Mouse (Mus musculus): ENCODE results near the gene Atrip. TPM values are rescaled to one million over a fixed set of nuclear protein-coding genes. Genes with fewer than 3 reads are reported as not detected.

Gene Atrip
- total and polyA plus RNA-seq, 2 experiments from 2014 or later, result 32.2 to 52.3 TPM

- TF ChIP-seq CTCF (IDR thresholded peaks at IDR 0.05; ENCODE audit: low read depth), result no peak
- WGBS, result 10% methylated on average over 9 of the region's 9 CpGs
- Histone ChIP-seq H3K27ac (peak overlapping the region; percentile 99), H3K27me3 (ENCODE audit: insufficient read depth, low read length) (no peaks in the 10 kb centered on the region), H3K9ac (replicated peaks; ENCODE audit: low read length) (peak overlapping the region; percentile 92), H3K4me1 (ENCODE audit: insufficient read depth, low read length) (peaks cover 18% of the 10 kb centered on the region; the same call in 1 of the 2 replicates), H3K36me3 (ENCODE audit: insufficient read depth, low read length) (peaks cover 9% of the 10 kb centered on the region; the same call in 1 of the 2 replicates), H3K9me3 (ENCODE audit: low read length) (no peaks in the 10 kb centered on the region), H3K4me2 (ENCODE audit: low read depth, low read length) (peak overlapping the region; percentile 70), H3K4me3 (ENCODE audit: low read length) (peak overlapping the region; percentile 75)
- ATAC-seq (no peak), DNase-seq (ENCODE audit: low spot score) (peak; percentile 44)
These were observed 22.3 kb upstream of the Atrip start for GRCm38 (mm10) chr9:109096251-109096661.

- WGBS, result under 1% methylated on average over 96 of the region's 102 CpGs
- TF ChIP-seq CTCF (IDR thresholded peaks at IDR 0.05; ENCODE audit: low read depth), result no peak
- DNase-seq (ENCODE audit: low spot score) (peak; percentile 88), ATAC-seq (peak; percentile 62)
- Histone ChIP-seq H3K36me3 (ENCODE audit: insufficient read depth, low read length) (peaks cover 9% of the 10 kb centered on the region; the same call in 1 of the 2 replicates), H3K9me3 (ENCODE audit: low read length) (no peaks in the 10 kb centered on the region), H3K4me3 (ENCODE audit: low read length) (peak within 1 kb of the TSS; percentile 75), H3K9ac (replicated peaks; ENCODE audit: low read length) (peak within 1 kb of the TSS; percentile 92), H3K27ac (peak within 1 kb of the TSS; percentile 99), H3K27me3 (ENCODE audit: insufficient read depth, low read length) (no peaks in the 10 kb centered on the region), H3K4me1 (ENCODE audit: insufficient read depth, low read length) (peaks cover 18% of the 10 kb centered on the region; the same call in 1 of the 2 replicates), H3K4me2 (ENCODE audit: low read depth, low read length) (peak within 1 kb of the TSS; percentile 70)
These were observed 21.4 kb upstream of the Atrip start, which contains the start of gene Plxnb1 for GRCm38 (mm10) chr9:109095137-109095982. Gene Plxnb1, plus strand, starts transcription at chr9:109095389.

GRCm38 (mm10) chr9:109094553-109095136, 20.7 kb upstream of the Atrip start:
- no peaks in the 10 kb centered on the region for H3K9me3 ChIP-seq (ENCODE audit: low read length)
- peak overlapping the region; percentile 70 for H3K4me2 ChIP-seq (ENCODE audit: low read depth, low read length)
- 4% methylated on average over 19 of the region's 21 CpGs for WGBS
- ATAC-seq (no peak; the same call in 1 of the 2 replicates), DNase-seq (ENCODE audit: low spot score) (peak; percentile 13)
- peak overlapping the region; percentile 92 for H3K9ac ChIP-seq (replicated peaks; ENCODE audit: low read length)
- TF ChIP-seq CTCF (IDR thresholded peaks at IDR 0.05; ENCODE audit: low read depth), result no peak
- peaks cover 18% of the 10 kb centered on the region; the same call in 1 of the 2 replicates for H3K4me1 ChIP-seq (ENCODE audit: insufficient read depth, low read length)
- peaks cover 9% of the 10 kb centered on the region; the same call in 1 of the 2 replicates for H3K36me3 ChIP-seq (ENCODE audit: insufficient read depth, low read length)
- H3K4me3 ChIP-seq (ENCODE audit: low read length), result peak overlapping the region; percentile 75
- peak overlapping the region; percentile 99 for H3K27ac ChIP-seq
- no peaks in the 10 kb centered on the region for H3K27me3 ChIP-seq (ENCODE audit: insufficient read depth, low read length)

GRCm38 (mm10) chr9:109093786-109094552, 20.0 kb upstream of the Atrip start:
- H3K9ac ChIP-seq (replicated peaks; ENCODE audit: low read length), result no peak overlapping the region
- H3K27ac ChIP-seq, result peak overlapping the region; percentile 99
- no peaks in the 10 kb centered on the region for H3K9me3 ChIP-seq (ENCODE audit: low read length)
- H3K4me1 ChIP-seq (ENCODE audit: insufficient read depth, low read length), result peaks cover 14% of the 10 kb centered on the region; the same call in 1 of the 2 replicates
- H3K27me3 ChIP-seq (ENCODE audit: insufficient read depth, low read length), result no peaks in the 10 kb centered on the region
- DNase-seq (ENCODE audit: low spot score), result peak; percentile 47
- ATAC-seq, result no peak
- peak overlapping the region; percentile 70 for H3K4me2 ChIP-seq (ENCODE audit: low read depth, low read length)
- H3K4me3 ChIP-seq (ENCODE audit: low read length), result peak overlapping the region; percentile 75
- 18% methylated on average over 11 of the region's 11 CpGs for WGBS
- no peak for TF ChIP-seq CTCF (IDR thresholded peaks at IDR 0.05; ENCODE audit: low read depth)
- H3K36me3 ChIP-seq (ENCODE audit: insufficient read depth, low read length), result peaks cover 9% of the 10 kb centered on the region; the same call in 1 of the 2 replicates

- 33% methylated on average over 6 of the region's 6 CpGs for WGBS
- no peak overlapping the region for H3K4me2 ChIP-seq (ENCODE audit: low read depth, low read length)
- no peaks in the 10 kb centered on the region for H3K9me3 ChIP-seq (ENCODE audit: low read length)
- DNase-seq (ENCODE audit: low spot score) (no peak), ATAC-seq (no peak)
- H3K9ac ChIP-seq (replicated peaks; ENCODE audit: low read length), result no peak overlapping the region
- H3K4me1 ChIP-seq (ENCODE audit: insufficient read depth, low read length), result peaks cover 6% of the 10 kb centered on the region; the same call in 1 of the 2 replicates
- no peak overlapping the region for H3K27ac ChIP-seq
- H3K4me3 ChIP-seq (ENCODE audit: low read length), result no peak overlapping the region
- TF ChIP-seq CTCF (IDR thresholded peaks at IDR 0.05; ENCODE audit: low read depth), result no peak
- peaks cover 9% of the 10 kb centered on the region; the same call in 1 of the 2 replicates for H3K36me3 ChIP-seq (ENCODE audit: insufficient read depth, low read length)
- H3K27me3 ChIP-seq (ENCODE audit: insufficient read depth, low read length), result no peaks in the 10 kb centered on the region
These were observed 18.9 kb upstream of the Atrip start for GRCm38 (mm10) chr9:109092799-109093198.

GRCm38 (mm10) chr9:109091802-109092201, 17.9 kb upstream of the Atrip start:
- no peak for TF ChIP-seq CTCF (IDR thresholded peaks at IDR 0.05; ENCODE audit: low read depth)
- WGBS, result 89% methylated on average over 8 of the region's 8 CpGs
- DNase-seq (ENCODE audit: low spot score), result no peak

More at GRCm38 (mm10) chr9:109091802-109092201, 17.9 kb upstream of the Atrip start:
- no peaks in the 10 kb centered on the region for H3K9me3 ChIP-seq (ENCODE audit: low read length)
- H3K4me2 ChIP-seq (ENCODE audit: low read depth, low read length), result no peak overlapping the region
- ATAC-seq, result no peak
- no peak overlapping the region for H3K4me3 ChIP-seq (ENCODE audit: low read length)
- no peaks in the 10 kb centered on the region for H3K27me3 ChIP-seq (ENCODE audit: insufficient read depth, low read length)
- H3K4me1 ChIP-seq (ENCODE audit: insufficient read depth, low read length), result no peaks in the 10 kb centered on the region
- H3K27ac ChIP-seq, result no peak overlapping the region
- H3K36me3 ChIP-seq (ENCODE audit: insufficient read depth, low read length), result peaks cover 9% of the 10 kb centered on the region; the same call in 1 of the 2 replicates
- H3K9ac ChIP-seq (replicated peaks; ENCODE audit: low read length), result no peak overlapping the region
